Mouse (Mus musculus) heart, adult 11 months (tissue): ENCODE results near the gene Plxna4.

Source experiments
- DNase-seq: peaks from one replicate; pipeline ENCODE4 v3.0.0; 2022

Gene Plxna4

GRCm38 (mm10) chr6:32126914-32127313, 461.1 kb downstream of the Plxna4 start:
- DNase-seq = peak; percentile 59

GRCm38 (mm10) chr6:32122584-32123265, 465.3 kb downstream of the Plxna4 start:
- peak; percentile 49 for DNase-seq

GRCm38 (mm10) chr6:32120931-32121330, 467.1 kb downstream of the Plxna4 start:
- peak; percentile 19 for DNase-seq

- peak; percentile 4 for DNase-seq
Measured at GRCm38 (mm10) chr6:32109207-32109606, 478.8 kb downstream of the Plxna4 start.

GRCm38 (mm10) chr6:32105547-32106275, 482.3 kb downstream of the Plxna4 start:
- peak; percentile 76 for DNase-seq
